Mouse (Mus musculus) adrenal gland, adult 8-10 months (tissue): ENCODE results near the gene Tns3. TPM values are rescaled to one million over a fixed set of nuclear protein-coding genes. Genes with fewer than 3 reads are reported as not detected.

Experiments used
- DNase-seq: peaks from one replicate; pipeline ENCODE4 v3.0.0; 2022
- total RNA-seq, 4 experiments: library from RNA; stranded (reverse); gene quantifications; 2 replicates each; pipeline ENCODE4 v1.2.4; 2022

The Tns3 gene
- 100 to 1,000 TPM in 1 of 4 experiments, 10 to 100 TPM in 3; 52.3 to 101 (median 81.1) TPM for total RNA-seq

DNA sequence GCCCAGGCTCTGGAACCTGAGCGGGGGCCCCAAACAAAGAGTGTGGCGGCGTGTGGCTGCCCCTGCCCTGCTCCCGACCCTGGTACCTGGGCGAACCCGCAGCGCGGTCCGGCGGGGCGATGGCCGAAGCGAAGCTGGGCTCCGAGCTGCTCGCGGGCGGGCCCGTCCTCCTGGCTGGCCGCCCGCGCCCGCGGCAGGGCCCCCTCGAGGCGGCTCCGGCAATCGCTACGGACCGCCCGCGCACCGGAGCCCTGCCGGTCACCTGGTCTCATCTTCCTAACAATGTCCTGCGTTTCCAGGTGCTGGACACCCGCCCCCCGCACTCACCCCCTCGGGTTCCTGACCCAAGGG, at the start of gene Tns3:
TSS of gene Tns3 (minus strand) at position 143 of the 351 bp plus-strand sequence.
- DNase-seq: no peak

DNA sequence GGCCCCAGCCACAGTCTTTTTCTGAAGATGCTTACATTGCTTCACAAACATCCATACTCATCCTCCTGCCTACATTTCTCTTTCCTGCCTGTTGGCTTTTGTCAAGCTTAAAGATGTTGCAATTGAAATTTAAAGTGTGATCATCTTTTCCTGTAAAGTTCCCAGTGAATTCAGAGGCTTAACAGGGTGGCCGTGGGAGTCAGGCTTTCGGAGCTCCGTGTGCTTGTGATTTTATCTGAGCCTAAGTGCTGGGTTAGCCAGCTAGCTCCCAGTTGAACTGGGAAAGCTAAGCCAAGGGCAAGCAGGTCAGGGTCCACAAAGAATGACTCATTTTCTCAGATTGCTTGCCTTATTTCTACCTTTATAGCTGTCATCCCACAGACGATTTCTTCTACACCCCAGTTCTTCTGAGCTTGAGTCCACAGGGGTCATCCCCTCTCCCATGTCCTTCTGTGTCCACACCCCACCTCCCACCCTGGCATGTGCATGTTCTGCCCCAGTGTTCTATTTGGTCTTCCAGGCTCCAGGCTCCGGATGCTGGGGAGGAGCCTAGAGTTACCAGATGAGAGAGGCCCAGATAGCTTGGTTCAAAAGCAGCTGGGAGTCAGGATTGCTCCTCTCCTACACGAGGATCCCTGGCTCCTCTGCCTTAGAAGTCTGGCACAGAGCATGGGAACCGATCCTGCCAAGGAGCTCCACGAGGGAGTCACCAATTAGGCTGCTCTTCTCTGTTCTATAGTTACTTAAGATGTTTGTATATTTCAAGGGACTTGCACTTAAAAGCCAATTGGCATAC, 42.1 kb upstream of the Tns3 start:
- DNase-seq: no peak

DNA sequence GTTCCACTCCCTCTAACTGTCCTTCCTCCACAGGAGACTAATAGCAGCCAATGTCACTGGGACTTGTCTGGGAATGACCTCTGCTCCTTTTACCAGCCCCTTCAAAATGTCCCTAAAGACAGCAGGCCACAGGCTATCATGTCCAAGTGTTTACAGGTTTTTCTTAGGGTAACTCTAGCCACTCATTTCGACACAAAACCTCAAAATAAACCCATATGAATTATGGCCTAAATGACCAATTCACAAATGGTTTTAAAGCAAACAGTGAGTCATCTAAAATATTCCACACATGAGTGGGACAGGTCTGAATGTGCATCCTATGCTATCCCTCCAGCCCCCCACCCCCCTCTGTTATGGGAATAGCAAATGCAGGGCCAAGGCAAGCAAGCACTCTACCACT, 40.8 kb upstream of the Tns3 start:
- no peak for DNase-seq

DNA sequence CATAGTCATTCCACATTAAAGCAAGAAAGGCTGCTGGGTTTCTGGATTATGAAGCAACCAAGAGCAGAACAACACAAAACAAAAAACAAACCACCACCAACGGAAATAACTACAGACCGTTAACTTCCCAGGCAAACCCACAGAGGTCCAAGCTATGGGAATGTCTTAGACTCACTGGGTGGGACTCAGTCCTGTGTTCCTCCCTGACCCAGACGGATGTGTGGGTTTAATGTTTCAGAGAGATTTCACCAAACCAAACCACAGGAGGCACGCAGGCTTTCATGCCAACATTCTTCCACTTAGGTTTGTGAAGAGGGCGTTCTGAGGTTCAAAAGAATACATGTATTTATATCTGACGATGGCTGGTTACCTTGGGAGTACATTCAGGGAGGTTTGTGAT, 39.5 kb upstream of the Tns3 start:
- no peak for DNase-seq

DNA sequence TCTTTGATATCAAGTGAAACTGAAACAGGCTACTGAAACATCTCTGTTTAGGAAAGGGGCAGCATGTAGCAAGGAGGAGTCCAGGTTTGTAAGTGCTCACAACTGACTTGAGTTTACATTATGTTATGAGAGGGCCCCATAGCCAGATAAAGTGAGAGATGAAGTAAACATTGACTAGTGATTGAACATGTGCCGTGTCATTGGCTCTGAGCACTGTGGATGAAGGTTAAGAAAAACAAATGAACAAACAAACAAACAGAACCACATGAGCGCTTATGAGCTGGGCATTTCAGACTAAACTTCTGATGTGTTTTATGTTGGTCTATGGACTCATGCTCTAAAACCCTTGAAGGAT, 38.2 kb upstream of the Tns3 start:
- DNase-seq: no peak

DNA sequence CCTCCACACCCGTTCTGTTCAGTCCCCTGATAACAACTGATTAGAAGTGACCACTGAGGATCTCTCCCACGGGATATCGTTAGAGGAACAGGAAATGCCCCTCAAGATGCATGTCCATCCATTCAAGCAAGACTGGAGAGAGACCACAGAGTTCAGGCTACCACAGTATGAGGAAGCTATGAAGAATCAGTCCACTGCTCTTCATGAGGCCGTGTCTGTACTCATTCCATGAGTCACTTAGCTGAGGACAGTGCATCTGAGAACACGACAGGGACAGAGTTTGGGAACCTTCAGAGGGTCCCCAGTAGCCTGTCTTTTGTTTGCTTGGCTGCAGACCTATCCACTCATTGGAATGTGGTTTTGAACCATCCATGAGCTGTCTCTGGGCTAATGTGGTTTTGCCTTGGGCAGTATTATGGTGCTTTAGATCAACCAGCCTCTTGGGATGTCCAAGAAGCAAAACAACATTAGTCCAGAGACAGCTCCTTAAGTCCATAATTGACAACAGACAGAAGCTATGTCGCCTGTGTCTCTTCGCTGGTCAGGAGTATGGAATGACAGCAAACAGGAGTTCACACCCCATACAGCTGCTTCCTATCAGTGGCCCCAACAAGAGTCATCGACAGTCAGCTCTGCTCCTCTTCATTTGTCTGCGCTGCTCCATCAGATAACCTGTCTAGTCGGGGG, 37.7 kb upstream of the Tns3 start:
- DNase-seq: no peak

DNA sequence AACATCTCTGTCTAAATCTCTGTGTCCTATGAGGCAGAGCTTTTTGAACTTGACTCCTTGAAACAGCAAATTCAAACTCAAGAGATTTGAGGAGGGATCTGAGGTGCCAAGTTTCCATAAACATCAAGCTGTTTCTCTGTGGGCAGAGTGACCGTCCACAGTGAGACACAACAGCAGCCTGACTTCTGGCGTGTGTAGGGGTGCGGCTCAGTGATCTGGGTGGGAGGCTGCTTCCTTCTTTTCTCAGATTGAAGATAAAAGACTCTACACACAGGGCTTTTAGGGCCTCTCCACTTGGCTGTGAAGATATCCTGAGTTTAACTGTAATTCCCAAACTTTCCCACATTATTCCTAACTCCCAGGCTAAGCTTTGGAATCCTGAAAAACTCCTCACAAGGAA, 37.1 kb upstream of the Tns3 start:
- DNase-seq: no peak

DNA sequence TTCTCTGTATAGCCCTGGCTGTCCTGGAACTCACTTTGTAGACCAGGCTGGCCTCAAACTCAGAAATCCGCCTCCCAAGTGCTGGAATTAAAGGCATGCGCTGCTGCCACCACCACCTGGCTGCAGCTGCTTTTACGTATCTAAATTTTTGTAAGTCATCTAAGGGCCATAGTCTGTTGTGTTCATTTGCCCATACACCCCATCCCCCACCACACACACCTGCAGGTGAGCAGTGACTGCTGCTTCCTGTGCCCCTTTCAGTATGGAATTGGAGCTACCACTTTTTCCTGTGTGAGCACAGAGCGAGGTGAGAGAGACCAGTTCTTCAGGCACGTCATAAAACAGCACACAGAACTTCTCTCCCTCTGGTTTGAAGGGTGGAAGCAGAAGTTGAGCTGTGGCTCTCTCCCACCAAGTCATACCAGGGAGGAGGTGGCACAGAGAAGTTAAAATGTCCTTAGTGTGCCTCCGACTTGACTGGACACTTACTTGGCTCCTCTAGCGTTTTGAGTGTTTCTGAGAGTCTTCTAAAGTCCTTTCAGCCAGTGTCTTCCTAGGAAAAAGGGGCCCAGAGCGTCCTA, 36.4 kb upstream of the Tns3 start:
- no peak for DNase-seq

DNA sequence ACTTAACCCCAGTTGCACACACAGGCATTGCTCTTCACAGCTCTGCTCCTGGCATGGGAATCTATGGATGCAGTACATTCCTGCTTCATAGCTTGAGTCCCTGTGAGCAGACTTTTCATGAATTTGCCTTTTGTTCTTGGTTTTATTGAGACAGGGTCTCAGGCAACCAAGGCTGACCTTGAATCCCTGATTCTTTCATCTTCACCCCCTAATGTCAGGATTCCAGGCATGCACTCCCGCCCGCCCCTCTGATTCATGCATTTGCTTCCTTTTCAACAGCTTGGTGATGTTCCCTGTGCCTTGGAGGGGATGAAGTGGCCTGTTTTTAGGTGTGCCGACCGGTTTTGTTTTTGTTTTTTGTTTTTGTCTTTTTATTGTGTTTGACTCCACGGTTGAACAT, 35.4 kb upstream of the Tns3 start:
- DNase-seq: no peak

DNA sequence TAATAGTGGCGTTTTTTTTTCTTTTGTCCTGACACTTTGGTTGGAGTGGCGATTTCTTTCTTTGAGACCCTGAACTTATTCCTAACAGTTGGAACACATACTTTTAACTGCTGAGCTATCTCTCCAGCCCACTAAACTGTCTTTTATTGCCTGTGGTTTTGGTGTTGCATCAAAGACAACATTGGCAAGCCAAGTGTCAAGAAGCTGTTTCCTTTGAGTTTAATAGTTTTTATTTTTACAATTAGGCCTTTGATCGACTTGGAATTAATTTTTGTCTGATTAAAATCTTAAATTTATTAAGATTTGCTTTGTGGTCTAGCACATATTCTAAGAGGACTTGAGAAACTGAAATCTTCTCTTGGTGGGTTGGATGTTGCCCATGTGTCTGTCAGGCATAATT, 33.3 kb upstream of the Tns3 start:
- no peak for DNase-seq

DNA sequence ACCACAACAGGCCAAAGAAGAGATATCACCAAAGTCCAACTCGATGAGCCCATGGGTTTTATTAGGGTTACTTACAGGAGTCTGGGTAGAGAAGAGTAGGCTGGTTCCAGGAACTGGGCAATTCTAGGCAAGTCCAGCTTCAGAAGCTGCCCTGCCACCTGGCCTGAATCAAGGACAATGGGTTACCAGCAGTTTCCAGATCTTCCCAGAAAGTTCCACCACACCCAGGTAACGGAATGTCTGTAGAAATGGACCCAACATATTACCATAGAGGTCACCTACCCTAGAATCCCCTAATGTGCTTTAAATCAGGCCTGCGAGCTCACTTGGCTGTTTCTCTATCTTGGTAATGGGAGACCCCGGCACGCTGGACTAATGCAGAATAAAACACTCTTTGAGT, 29.8 kb upstream of the Tns3 start:
- no peak for DNase-seq

DNA sequence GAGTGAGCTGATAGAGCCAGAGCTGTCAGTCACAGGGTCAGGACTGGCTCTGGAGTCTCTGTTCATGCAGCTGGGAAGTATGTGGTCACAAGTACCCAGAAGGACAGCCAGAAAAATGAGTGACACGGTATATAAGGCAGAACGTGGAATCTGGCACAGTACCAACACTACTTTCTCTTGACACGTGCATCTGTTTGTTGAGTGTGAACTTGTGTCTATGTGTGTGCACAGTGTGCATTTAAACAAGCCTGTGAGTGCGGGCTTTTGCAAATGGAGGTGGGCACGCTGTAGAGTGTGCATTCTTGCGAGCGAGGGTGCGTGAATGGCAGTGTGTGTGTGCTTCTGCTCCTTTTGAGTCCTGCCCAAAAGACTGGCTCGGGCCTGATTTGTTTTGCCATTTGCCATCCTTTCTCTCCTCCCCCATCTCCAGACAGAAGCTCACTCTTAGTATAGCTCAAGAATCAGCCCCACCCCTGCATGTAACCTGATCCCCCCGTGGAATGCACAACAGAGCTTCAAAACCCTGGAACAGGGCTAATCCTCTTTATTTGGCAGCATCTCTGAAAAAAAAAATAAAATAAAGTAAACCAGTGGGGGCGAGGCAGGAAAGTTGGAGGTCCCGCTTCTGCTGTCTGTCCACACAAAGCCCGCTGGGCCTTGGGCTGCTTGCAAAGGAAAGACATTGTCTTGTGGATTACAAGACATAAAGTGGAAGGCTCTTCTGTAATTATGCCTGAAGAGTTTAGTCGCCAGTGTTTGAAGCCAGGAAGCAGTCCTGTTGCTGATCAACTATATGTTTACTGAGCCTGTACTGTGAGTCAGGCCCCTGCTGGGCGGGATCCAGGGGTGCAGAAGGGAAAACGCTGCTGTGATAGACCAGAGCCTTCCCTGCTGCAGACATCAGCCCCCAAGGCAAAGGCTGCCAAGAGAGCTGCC, 28.5 kb upstream of the Tns3 start:
- DNase-seq: no peak

DNA sequence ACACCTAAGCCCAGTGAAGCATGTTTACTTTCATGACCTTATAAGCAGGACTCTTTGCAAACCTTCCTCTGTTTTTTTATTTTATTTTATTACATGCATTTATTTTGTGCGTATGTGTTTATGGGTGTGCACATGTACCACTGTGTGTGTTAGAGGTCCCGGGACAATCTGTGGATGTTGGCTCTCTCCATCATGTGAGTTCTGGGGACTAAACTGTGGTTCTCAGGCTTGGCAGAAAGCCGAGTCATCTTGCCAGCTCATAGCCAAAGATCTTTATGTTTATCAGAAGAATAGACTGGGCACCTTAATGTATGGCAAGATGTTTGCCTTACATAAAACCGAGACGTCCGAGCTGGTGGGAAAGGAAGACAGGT, 27.8 kb upstream of the Tns3 start:
- no peak for DNase-seq

DNA sequence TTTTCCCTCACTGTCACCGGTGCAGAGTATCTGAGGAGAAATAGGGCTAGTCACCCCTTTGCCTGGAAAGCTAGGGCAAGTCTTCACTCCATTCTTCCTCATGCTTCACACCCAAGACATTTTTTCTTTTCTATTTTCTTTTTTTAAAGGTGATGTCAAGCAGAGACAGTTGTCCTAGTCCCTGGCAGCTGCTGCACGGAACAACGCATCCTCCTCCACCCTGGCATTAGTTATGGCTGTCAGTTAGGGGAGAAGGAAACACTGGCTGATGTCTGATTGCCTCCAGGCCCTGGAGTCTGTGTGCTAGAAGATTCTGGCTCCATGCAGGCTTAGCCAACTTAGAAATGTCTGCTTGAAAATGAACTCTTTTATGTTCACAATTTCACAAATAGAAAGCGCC, 27.3 kb upstream of the Tns3 start:
- no peak for DNase-seq

DNA sequence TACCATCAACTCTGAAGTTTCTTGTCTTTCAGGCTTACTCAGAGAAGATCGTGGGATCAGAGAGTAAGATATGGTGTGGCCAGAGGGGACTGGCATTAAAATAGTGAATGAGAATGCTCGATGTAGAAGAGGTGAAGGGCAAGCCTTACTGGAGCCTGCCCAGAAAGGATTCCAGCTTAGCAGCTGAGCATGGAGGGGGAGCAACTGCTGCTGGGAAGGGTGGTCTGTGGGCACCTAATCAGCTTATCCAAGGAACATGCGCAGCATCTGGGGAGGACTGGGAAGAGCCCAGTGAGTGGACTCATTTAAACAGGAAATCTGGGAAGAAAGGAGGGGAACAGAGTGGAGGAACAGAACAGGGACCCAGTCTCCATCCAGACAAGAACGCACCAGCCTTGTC, 26.3 kb upstream of the Tns3 start:
- no peak for DNase-seq

DNA sequence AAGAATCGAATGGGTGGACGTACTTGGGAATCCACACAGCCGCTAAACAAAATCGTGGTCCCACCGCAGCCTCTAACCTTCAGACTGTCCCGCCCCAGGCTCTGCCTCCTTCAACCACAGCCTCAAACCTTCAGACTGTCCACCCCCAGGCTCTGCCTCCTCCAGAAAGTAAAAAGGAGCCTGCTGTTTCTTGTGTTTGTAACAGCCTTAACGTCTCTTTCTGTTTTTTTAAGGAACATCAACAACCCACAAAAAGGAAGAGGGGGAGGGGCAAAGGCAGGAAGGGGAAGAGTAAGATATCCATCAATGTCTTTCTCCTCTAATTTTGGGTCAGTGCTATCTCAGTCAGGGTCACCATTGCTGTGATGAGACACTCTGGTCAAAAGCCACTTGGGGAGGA, 25.2 kb upstream of the Tns3 start:
- DNase-seq: no peak

DNA sequence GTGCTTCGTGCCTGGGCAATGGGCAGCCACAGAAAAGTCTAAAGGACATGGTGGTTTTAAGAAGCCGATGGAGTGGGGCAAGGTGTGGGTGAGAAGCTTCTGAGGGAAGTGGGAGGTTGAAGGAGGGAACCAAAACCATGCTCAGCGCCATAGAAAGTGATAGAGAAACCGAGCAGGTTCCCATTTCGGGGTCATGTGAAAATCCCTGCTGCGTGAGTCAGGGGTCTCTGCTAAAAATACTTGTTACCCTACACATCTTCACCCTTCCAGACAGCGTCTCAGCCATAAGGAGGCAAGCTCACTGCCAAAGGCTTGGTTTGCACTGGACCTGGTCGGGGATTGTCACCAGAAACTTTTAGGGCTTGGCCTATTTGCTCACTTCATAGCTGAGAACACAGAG, 24.6 kb upstream of the Tns3 start:
- no peak for DNase-seq

DNA sequence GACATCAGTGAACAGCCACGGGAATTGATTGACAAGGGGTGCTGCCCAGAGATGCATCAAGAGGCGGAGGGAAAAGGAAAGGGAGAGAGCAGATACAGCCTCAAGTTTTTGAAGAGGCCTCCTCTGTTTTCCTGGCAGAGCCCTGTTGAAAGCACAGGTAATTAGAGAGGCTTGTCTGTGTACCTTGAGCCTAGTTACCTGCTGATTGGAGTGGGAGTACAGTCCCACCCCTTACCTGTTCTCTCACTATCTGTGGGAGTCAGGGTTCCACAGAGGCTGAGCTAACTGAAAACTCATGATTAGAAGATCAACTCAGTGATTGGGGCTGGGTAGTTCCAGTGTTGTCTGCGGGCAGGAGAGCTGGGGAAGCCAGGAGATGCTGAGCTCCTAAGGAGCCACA, 22.2 kb upstream of the Tns3 start:
- no peak for DNase-seq

DNA sequence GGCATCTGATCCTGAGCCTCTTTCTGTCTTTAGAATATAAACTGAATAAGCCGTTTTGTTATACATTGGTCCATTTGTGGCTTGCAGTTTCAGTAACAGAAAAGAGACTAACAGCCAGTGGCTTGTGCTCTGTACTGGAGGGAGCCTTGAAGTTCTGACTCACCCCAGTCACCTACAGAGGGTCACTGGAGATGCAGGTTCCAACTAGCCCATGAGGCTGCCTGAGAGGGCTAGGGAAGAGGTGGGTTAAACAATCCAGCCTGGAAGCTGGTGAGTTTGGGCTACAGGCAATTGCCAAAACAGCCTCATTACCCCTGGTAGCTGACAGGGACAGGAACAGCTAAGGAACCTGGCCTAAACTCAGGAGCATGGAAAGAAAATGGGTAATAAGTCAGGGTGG, 21.7 kb upstream of the Tns3 start:
- DNase-seq: no peak

DNA sequence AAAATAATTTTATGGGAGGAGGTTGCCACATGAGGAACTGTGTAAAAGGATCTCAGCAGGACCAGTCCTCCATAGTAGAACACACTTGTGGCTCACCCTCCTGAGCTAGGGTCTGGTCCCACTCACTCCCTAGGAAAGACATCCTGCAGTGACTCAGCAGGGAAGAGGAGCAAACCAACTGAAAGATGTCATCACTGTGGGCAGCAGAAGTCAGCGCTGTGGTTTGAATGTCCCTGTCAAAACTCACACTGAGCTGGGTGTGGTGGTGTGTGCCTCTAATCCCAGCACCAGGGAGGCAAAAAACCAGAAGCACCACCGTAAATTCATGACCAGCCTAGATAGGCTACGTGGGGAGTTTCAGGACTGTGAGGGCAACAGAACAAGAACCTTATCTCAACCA, 20.9 kb upstream of the Tns3 start:
- DNase-seq: no peak

DNA sequence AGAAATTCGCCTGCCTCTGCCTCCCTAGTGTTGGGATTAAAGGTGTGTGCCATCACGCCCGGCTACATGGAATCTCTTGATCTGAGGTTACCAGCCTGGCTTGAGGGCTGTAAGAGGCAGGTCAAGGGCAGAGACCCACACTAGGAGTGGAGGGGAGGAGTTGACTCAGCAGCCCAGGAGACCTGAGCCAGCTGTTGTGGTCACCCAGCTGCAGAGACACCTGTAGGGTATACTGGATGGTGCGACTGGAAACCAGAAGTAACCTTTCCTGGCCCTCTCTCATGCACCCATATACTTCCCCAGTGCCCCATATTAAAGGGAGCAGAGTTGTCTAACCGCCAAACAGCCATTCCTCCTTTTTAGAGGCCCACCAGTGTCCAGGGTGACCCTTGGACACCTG, 19.9 kb upstream of the Tns3 start:
- DNase-seq: no peak

DNA sequence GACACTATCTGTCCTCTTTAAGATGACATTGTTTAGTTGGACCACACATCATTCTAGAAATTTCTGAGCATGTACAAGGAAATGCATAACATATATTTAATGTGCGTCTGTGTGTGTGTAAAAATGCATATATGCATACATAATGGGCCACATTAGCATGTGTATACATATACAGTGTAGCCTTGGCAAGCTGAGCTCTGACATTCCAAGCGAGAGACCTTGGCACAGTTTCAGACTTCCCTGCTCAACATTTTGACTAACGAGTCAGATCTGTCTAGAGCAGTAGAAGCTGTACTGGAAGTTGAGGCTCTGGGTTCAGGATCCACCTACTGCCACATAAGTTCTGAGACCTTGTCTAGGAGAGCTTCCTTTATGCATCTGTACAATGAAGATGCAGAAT, 17.0 kb upstream of the Tns3 start:
- no peak for DNase-seq

DNA sequence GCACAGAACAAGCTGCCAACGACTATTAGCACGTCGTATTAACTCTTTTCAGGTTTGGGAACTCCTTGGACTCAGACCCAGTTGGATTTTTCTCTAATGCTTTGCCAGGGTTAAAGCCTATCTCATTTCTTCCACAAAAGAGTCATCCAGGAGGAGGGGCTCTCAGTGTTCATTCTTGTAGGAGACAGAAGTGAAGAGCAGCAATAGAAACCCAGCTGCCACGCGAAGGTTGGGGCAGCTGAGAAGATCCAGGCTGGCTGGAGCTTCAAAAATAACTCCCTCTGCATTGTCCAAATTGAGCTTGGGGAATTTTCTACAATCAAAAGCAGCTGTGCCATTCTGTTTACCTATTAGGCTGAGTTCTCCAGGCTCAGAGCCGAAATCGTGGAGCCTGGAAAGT, 16.3 kb upstream of the Tns3 start:
- DNase-seq: no peak
